Mouse (Mus musculus): ENCODE data around the gene Tex28. TPM values are rescaled to one million over a fixed set of nuclear protein-coding genes. Genes with fewer than 3 reads are reported as not detected.
"Not testable (repeated sequence)": the region's sequence is repeated elsewhere in the genome, so short reads cannot be mapped to it uniquely, and the experiment has no call there.

The Tex28 gene
- polyA plus RNA-seq (2017; shearing (Covaris generic)) = not detected

- no peak for ATAC-seq
Measured at GRCm38 (mm10) chrX:74167738-74168137, at the start of gene Tex28. Gene Tex28, minus strand, starts transcription at chrX:74167838.

DNA sequence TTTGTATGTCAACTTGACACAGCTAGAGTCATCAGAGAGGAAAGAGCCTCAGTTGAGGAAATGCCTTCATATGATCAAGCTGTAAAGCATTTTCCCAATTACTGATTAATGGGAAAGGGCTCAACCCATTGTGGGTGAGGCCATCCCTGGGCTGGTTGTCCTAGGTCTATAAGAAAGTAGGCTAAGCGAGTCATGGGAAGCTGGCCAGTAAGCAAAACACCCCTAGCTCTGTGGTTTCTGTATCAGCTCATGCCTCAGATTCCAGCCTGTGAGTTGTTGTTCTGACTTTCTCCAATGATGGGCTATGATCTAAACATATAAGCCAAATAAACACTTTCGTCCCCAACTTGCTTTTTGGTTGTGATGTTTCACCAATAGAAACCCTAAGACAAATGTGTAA is 35.9 kb upstream of the Tex28 start:
- ATAC-seq = no peak

- ATAC-seq = no peak
Measured at GRCm38 (mm10) chrX:74176959-74177358, 9.3 kb upstream of the Tex28 start, which contains the start of gene Tktl1. Gene Tktl1, plus strand, starts transcription at chrX:74177259.

- not testable (repeated sequence) for ATAC-seq
Measured at GRCm38 (mm10) chrX:74135263-74135662, 32.4 kb downstream of the Tex28 start, which contains the start of gene Mecp2. Gene Mecp2, minus strand, starts transcription at chrX:74135363.

DNA sequence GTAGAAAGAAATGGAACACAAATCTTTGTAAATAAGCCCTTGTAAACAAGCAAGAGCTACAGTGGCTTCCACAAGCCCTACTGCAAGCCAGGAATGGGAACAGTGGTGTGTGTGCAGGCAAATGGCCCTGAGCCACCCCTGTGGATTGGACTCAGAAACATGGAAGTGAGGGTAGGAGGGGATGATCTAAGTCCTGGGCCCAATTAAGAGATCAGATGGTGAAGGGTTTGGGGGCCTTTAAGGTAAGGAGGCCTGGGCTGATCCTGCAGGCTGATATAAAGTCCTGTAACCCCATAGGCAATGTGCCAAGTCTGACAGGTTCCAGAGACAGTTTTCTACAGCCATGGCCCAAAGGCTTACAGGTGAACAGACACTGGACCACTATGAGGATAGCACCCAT is 40.5 kb downstream of the Tex28 start, which contains the start of gene Opn1mw:
Gene Opn1mw, plus strand, starts transcription at position 301 of the 400 bp plus-strand sequence.
- no peak for ATAC-seq

DNA sequence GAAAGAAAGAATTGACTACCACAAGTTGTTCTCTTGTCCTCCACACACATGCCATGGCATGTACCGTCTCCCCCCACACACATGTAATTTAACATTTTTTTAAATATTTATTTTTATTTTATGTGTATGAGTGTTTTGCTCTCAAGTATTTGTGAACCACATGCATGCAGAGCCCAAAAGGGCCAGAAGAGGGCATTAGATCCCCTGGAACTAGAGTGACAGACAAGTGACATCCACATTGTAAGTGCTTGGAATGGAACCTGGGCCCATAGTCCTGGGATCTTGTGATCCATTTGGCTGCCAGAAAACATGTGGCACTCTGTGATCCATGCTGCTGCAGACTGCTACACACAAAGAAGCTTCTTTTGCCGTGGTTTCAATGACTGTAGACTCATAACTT is 42.7 kb downstream of the Tex28 start:
- ATAC-seq = no peak

DNA sequence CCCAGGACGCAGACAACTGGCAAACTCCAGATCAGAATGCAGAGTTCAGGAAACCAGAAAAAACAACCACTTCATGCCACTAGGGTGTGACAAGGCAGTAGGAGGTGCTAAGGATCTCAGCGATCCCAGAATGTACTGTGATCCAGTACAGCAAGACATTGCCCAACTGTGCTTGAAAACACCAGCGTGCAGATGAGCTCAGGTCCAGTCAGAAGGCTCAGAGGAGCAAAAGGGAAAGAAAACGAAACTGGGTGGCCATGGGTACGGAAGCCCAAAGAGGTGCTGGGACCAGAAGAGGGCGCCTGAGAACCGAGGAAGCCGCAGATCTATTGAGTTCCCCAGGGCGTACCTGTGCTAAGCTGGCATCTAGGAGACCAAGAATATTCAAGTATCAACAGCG is 52.1 kb downstream of the Tex28 start:
- peak; percentile 97 for ATAC-seq

DNA sequence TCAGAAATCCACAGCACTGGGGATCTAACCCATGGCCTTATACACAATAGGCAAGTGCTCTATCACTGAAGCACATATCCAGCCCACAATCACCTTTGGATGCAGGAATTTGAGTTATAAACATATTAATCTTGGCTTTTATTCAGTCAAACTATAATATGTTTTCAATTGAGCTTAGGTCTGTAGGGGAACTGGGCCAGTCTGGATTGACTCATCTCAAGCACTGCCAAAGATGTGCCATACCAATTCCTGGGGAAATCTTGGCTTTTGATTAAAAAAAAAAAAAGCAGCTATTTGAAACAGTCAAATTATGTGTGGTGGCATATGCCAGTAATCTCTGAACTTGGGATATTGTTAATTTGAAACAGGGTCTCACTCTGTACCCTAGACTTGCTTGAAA is 53.6 kb downstream of the Tex28 start:
- ATAC-seq = no peak

DNA sequence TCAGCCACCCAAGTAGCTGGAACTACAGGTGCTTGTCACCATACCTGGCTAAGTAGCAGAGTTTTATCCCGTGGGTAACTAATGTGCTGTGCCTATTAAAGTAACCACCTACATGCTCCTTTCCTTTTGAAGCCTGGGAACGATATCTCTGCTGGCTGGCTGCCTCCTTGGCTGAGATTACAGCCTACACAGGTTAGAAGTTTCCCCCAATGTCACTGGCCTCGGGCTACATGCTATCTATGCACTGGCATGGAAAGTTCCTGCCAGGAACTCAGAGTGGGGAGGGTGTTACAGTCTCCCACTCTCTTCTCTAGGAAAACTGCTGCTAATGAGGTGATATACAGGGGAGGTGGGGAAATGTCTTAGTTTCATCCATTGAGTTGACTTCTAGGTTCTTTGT is 58.9 kb downstream of the Tex28 start:
- no peak for ATAC-seq

GRCm38 (mm10) chrX:74105916-74106315 is 61.7 kb downstream of the Tex28 start:
- no peak for ATAC-seq

- ATAC-seq = no peak
Measured at GRCm38 (mm10) chrX:74103457-74104188, 64.0 kb downstream of the Tex28 start.

Other genes with a start within 250 kb of the Tex28 start
- gene Arhgap4, start 246.0 kb downstream of the Tex28 start, polyA plus RNA-seq (2017; shearing (Covaris generic)) = 100 to 1,000 TPM; 162 to 239 TPM
- gene Naa10, start 245.9 kb downstream of the Tex28 start, polyA plus RNA-seq (2017; shearing (Covaris generic)) = 100 to 1,000 TPM; 181 to 200 TPM
- 10 to 100 TPM in 1 of 2 experiments, 1 to 10 TPM in 1; 6.4 to 15.1 TPM for gene Renbp, start 237.0 kb downstream of the Tex28 start, polyA plus RNA-seq (2017; shearing (Covaris generic))
- 10 to 100 TPM; 34.2 to 45.5 TPM for gene Hcfc1, start 201.5 kb downstream of the Tex28 start, polyA plus RNA-seq (2017; shearing (Covaris generic))
- 10 to 100 TPM; 19.8 to 23.1 TPM for gene Irak1, start 143.9 kb downstream of the Tex28 start, polyA plus RNA-seq (2017; shearing (Covaris generic))
- gene Opn1mw, start 40.4 kb downstream of the Tex28 start, polyA plus RNA-seq (2017; shearing (Covaris generic)) = not detected
- gene Mecp2, start 32.5 kb downstream of the Tex28 start, polyA plus RNA-seq (2017; shearing (Covaris generic)) = 10 to 100 TPM; 19.9 to 20.2 TPM
- gene Tktl1, start 9.4 kb upstream of the Tex28 start, polyA plus RNA-seq (2017; shearing (Covaris generic)) = 1 to 10 TPM; 2.9 to 3.1 TPM
- 100 to 1,000 TPM; 199 to 249 TPM for gene Flna, start 82.0 kb upstream of the Tex28 start, polyA plus RNA-seq (2017; shearing (Covaris generic))
- 10 to 100 TPM; 35.0 to 53.2 TPM for gene Emd, start 86.8 kb upstream of the Tex28 start, polyA plus RNA-seq (2017; shearing (Covaris generic))
- 1,000 to 10,000 TPM in 1 of 2 experiments, 100 to 1,000 TPM in 1; 597 to 1,460 TPM for gene Rpl10, start 103.0 kb upstream of the Tex28 start, polyA plus RNA-seq (2017; shearing (Covaris generic))
- 10 to 100 TPM; 54.0 to 68.6 TPM for gene Taz, start 114.1 kb upstream of the Tex28 start, polyA plus RNA-seq (2017; shearing (Covaris generic))
- 10 to 100 TPM; 23.0 to 31.1 TPM for gene Dnase1l1, start 114.5 kb upstream of the Tex28 start, polyA plus RNA-seq (2017; shearing (Covaris generic))
- 100 to 1,000 TPM; 165 to 225 TPM for gene Atp6ap1, start 129.3 kb upstream of the Tex28 start, polyA plus RNA-seq (2017; shearing (Covaris generic))
- 100 to 1,000 TPM; 283 to 370 TPM for gene Gdi1, start 137.2 kb upstream of the Tex28 start, polyA plus RNA-seq (2017; shearing (Covaris generic))
- 10 to 100 TPM; 65.9 to 68.7 TPM for gene Fam50a, start 145.2 kb upstream of the Tex28 start, polyA plus RNA-seq (2017; shearing (Covaris generic))
- 1 to 10 TPM; 3.2 to 7.9 TPM for gene Plxna3, start 161.2 kb upstream of the Tex28 start, polyA plus RNA-seq (2017; shearing (Covaris generic))
- 10 to 100 TPM; 60.3 to 62.7 TPM for gene Lage3, start 185.8 kb upstream of the Tex28 start, polyA plus RNA-seq (2017; shearing (Covaris generic))
- 10 to 100 TPM; 60.0 to 78.5 TPM for gene Ubl4a, start 205.4 kb upstream of the Tex28 start, polyA plus RNA-seq (2017; shearing (Covaris generic))
- gene Slc10a3, start 205.5 kb upstream of the Tex28 start, polyA plus RNA-seq (2017; shearing (Covaris generic)) = 10 to 100 TPM; 21.5 to 34.2 TPM
- gene Fam3a, start 225.4 kb upstream of the Tex28 start, polyA plus RNA-seq (2017; shearing (Covaris generic)) = 10 to 100 TPM; 28.6 to 47.0 TPM
- gene Ikbkg, start 225.5 kb upstream of the Tex28 start, polyA plus RNA-seq (2017; shearing (Covaris generic)) = 10 to 100 TPM; 44.7 to 65.1 TPM

Data from CD4-positive, CD25-positive, alpha-beta regulatory T cell, adult 4 months (primary cell).